Mouse (Mus musculus): ENCODE measurements around the gene Serpina16. TPM values are rescaled to one million over a fixed set of nuclear protein-coding genes. Genes with fewer than 3 reads are reported as not detected.

Serpina16 gene
- 0.17 TPM in 1 of 2 replicates, not detected in the other for polyA plus RNA-seq (2015; fragmentation: Nextera tagmentation; extraction: Ambion mirVana)

- H3K27me3 ChIP-seq, result no peaks in the 10 kb centered on the region
Observed at GRCm38 (mm10) chr12:103676039-103676438, at the start of gene Serpina16. TSS of gene Serpina16 (minus strand) at chr12:103676139.

DNA sequence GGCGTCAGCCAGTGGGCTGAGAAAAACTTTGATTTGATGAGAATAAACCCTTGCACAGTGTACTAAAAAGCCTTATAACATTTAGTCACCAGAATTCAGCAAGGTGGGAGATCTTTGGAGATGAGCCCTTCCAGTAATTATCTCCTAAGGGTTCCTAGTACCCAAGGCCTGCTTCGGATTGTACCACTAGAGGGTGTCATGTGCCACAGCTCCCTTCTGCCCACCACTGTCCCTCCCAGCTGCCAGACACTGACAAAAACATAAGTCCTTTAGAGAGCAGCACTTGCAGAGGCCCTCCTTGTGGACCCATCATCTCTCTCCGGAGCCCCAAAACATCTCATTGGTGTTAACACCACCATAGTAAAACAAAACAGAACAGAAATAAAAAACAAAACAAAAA, 35.6 kb upstream of the Serpina16 start:
- H3K4me1 ChIP-seq (replicated peaks), result peaks cover 11% of the 10 kb centered on the region
- ATAC-seq (ENCODE audit: insufficient read depth), result no peak
- H3K4me2 ChIP-seq, result no peak overlapping the region

More at GRCm38 (mm10) chr12:103676039-103676438, at the start of gene Serpina16:
- H3K4me3 ChIP-seq (replicated peaks), result no peak within 1 kb of the TSS
- no peak within 1 kb of the TSS for H3K27ac ChIP-seq (replicated peaks)
- H3K36me3 ChIP-seq (replicated peaks), result no peaks in the 10 kb centered on the region
- H3K4me2 ChIP-seq, result no peak within 1 kb of the TSS
- H3K9me3 ChIP-seq (replicated peaks), result no peaks in the 10 kb centered on the region
- ATAC-seq (ENCODE audit: insufficient read depth), result no peak
- no peak within 1 kb of the TSS for H3K9ac ChIP-seq
- 79% methylated on average over 1 of the region's 1 CpGs for WGBS (ENCODE audit: insufficient replicate concordance)
- H3K4me1 ChIP-seq (replicated peaks), result peaks cover 7% of the 10 kb centered on the region; the same call in 1 of the 2 replicates

GRCm38 (mm10) chr12:103710405-103710804, 34.5 kb upstream of the Serpina16 start:
- Histone ChIP-seq H3K4me2 (no peak overlapping the region), H3K4me3 (replicated peaks) (no peak overlapping the region), H3K4me1 (replicated peaks) (peaks cover 11% of the 10 kb centered on the region), H3K36me3 (replicated peaks) (no peaks in the 10 kb centered on the region), H3K27ac (replicated peaks) (no peak overlapping the region), H3K27me3 (no peaks in the 10 kb centered on the region), H3K9ac (no peak overlapping the region), H3K9me3 (replicated peaks) (peaks cover 4% of the 10 kb centered on the region; the same call in 1 of the 2 replicates)
- WGBS (ENCODE audit: insufficient replicate concordance), result 48% methylated on average over 1 of the region's 1 CpGs
- no peak for ATAC-seq (ENCODE audit: insufficient read depth)

More for the DNA sequence above, 35.6 kb upstream of the Serpina16 start:
- H3K4me3 ChIP-seq (replicated peaks), result no peak overlapping the region
- no peak overlapping the region for H3K27ac ChIP-seq (replicated peaks)
- H3K27me3 ChIP-seq, result no peaks in the 10 kb centered on the region
- peaks cover 4% of the 10 kb centered on the region; the same call in 1 of the 2 replicates for H3K9me3 ChIP-seq (replicated peaks)
- H3K36me3 ChIP-seq (replicated peaks), result no peaks in the 10 kb centered on the region
- 55% methylated on average over 3 of the region's 3 CpGs for WGBS (ENCODE audit: insufficient replicate concordance)
- no peak overlapping the region for H3K9ac ChIP-seq

- Histone ChIP-seq H3K27me3 (no peaks in the 10 kb centered on the region), H3K9ac (no peak overlapping the region), H3K4me1 (replicated peaks) (peaks cover 16% of the 10 kb centered on the region), H3K27ac (replicated peaks) (peak overlapping the region; percentile 69), H3K9me3 (replicated peaks) (peaks cover 5% of the 10 kb centered on the region; the same call in 1 of the 2 replicates), H3K36me3 (replicated peaks) (no peaks in the 10 kb centered on the region), H3K4me3 (replicated peaks) (no peak overlapping the region), H3K4me2 (no peak overlapping the region)
- ATAC-seq (ENCODE audit: insufficient read depth), result peak; percentile 80
- WGBS (ENCODE audit: insufficient replicate concordance), result 39% methylated on average over 4 of the region's 4 CpGs
Observed at GRCm38 (mm10) chr12:103706113-103706512, 30.2 kb upstream of the Serpina16 start.

DNA sequence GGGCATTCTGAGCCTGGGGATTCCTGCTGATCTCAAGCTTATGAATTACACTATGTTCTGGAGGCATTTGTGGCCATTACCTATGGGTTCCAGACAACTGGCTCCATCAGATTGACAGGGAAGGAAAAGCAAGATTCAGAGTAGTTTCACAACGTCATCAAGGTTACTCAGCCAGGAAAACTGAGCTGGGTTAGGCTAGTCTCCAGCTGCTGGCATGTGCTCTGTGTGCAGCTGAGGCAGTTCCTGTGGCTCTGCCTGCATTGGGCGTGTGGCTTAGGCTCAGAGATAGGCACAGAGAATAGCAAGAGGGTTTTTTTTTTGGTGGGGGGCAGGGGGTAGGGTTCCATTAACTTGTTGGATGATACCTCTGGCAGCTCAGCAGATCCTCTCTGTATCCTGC, 29.6 kb upstream of the Serpina16 start:
- no peaks in the 10 kb centered on the region for H3K27me3 ChIP-seq
- peak overlapping the region; percentile 69 for H3K27ac ChIP-seq (replicated peaks)
- no peak; the same call in 1 of the 2 replicates for ATAC-seq (ENCODE audit: insufficient read depth)
- no peak overlapping the region for H3K9ac ChIP-seq
- WGBS (ENCODE audit: insufficient replicate concordance), result 33% methylated on average over 2 of the region's 2 CpGs
- H3K9me3 ChIP-seq (replicated peaks), result 0 out of 2 replicates have a peak, but pooled peaks cover 3% of the 10 kb centered on the region
- H3K4me2 ChIP-seq, result no peak overlapping the region
- peaks cover 16% of the 10 kb centered on the region for H3K4me1 ChIP-seq (replicated peaks)
- no peaks in the 10 kb centered on the region for H3K36me3 ChIP-seq (replicated peaks)
- no peak overlapping the region for H3K4me3 ChIP-seq (replicated peaks)

DNA sequence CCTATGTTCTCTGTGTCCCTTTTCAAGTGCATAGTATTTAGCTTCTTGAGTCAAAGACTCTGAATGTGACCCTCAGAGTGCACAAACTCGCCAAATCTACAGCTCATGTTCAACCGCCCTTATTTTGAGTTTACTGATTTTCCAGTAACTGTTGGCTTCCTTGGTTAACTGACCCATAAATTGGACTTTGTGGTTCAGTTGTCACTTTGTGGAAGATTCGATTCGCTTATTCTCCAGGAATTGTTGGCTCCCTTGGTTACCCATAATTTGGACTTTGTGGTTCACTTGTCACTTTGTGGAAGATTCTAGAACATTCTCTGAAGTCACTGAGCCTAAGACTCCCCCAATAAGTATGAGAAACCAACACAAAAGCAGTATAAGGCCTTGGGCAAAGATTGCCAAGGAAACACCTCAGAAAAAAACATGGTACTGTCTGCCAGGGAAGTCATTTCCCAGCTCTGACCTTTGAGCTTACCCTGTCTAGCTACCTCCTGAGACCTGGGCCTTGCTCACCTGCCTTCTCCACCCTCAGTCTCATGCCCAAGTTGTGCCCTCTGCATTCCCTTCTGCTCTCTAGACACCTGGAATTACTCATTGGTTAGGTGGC, 24.3 kb upstream of the Serpina16 start:
- Histone ChIP-seq H3K27me3 (no peaks in the 10 kb centered on the region), H3K36me3 (replicated peaks) (no peaks in the 10 kb centered on the region)
- no peak for ATAC-seq (ENCODE audit: insufficient read depth)

DNA sequence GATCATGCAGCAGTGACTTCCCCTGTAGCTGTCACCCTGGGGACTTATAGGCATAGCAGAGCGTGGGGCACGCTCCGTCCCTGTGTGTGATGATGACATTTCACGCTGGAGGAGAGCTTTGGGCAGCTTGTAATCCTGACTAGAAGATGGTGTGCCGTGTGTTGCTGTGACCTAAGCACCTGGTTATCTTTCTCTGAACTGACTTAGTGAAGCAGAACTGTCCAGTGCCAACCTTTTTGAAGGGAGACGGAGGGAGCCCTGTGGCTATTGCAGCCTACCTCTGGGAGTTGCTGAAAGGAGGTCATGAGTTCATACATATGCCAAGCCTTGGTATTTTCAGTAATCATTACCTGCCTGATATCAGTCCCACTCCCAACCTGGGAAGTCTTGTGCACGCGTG, 19.5 kb upstream of the Serpina16 start, which contains the start of gene Serpina1f:
Gene Serpina1f (minus strand): TSS at position 101 of the 400 bp plus-strand sequence.
- no peaks in the 10 kb centered on the region for H3K9me3 ChIP-seq (replicated peaks)
- no peak within 1 kb of the TSS for H3K9ac ChIP-seq
- no peak within 1 kb of the TSS for H3K4me3 ChIP-seq (replicated peaks)
- H3K4me2 ChIP-seq, result no peak within 1 kb of the TSS
- H3K36me3 ChIP-seq (replicated peaks), result no peaks in the 10 kb centered on the region
- 60% methylated on average over 8 of the region's 8 CpGs for WGBS (ENCODE audit: insufficient replicate concordance)
- ATAC-seq (ENCODE audit: insufficient read depth), result no peak
- H3K4me1 ChIP-seq (replicated peaks), result no peaks in the 10 kb centered on the region
- H3K27ac ChIP-seq (replicated peaks), result no peak within 1 kb of the TSS
- H3K27me3 ChIP-seq, result no peaks in the 10 kb centered on the region

More for the DNA sequence above, 24.3 kb upstream of the Serpina16 start:
- no peak overlapping the region for H3K27ac ChIP-seq (replicated peaks)
- H3K9me3 ChIP-seq (replicated peaks), result 0 out of 2 replicates have a peak, but pooled peaks cover 3% of the 10 kb centered on the region
- H3K4me2 ChIP-seq, result no peak overlapping the region
- H3K4me1 ChIP-seq (replicated peaks), result peaks cover 5% of the 10 kb centered on the region; the same call in 1 of the 2 replicates
- H3K4me3 ChIP-seq (replicated peaks), result no peak overlapping the region
- no peak overlapping the region for H3K9ac ChIP-seq
- WGBS (ENCODE audit: insufficient replicate concordance), result 55% methylated on average over 4 of the region's 4 CpGs

- H3K9ac ChIP-seq, result no peak overlapping the region
- no peak overlapping the region for H3K27ac ChIP-seq (replicated peaks)
- no peaks in the 10 kb centered on the region; the same call in 1 of the 2 replicates for H3K4me1 ChIP-seq (replicated peaks)
- no peaks in the 10 kb centered on the region for H3K36me3 ChIP-seq (replicated peaks)
- H3K4me3 ChIP-seq (replicated peaks), result no peak overlapping the region
- ATAC-seq (ENCODE audit: insufficient read depth), result no peak
- no peak overlapping the region for H3K4me2 ChIP-seq
- no peaks in the 10 kb centered on the region for H3K27me3 ChIP-seq
- 19% methylated on average over 3 of the region's 3 CpGs for WGBS (ENCODE audit: insufficient replicate concordance)
- no peaks in the 10 kb centered on the region for H3K9me3 ChIP-seq (replicated peaks)
Observed at GRCm38 (mm10) chr12:103688221-103688814, 12.4 kb upstream of the Serpina16 start.

DNA sequence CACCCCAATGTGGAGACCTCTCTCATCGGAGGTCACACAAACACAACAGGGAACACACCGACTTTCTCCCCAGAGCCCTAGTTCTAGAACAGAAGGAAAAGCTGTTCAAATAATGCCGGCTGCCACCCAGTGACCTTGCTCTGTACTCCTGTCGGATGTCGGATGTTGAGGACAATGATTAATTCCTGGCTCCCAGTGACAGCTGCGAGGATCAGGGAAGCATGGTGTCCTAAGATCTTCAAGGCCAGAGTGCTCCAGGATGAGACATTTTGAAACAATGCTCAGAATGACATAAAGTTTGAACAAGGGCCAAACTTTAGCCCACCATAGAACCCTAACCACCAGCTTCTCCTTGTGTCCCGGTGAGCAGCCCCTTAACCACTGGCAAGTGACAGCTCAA, 11.1 kb upstream of the Serpina16 start:
- Histone ChIP-seq H3K36me3 (replicated peaks) (no peaks in the 10 kb centered on the region), H3K4me3 (replicated peaks) (no peak overlapping the region), H3K9ac (no peak overlapping the region), H3K27me3 (no peaks in the 10 kb centered on the region), H3K4me1 (replicated peaks) (no peaks in the 10 kb centered on the region; the same call in 1 of the 2 replicates), H3K27ac (replicated peaks) (no peak overlapping the region), H3K9me3 (replicated peaks) (no peaks in the 10 kb centered on the region), H3K4me2 (no peak overlapping the region)
- ATAC-seq (ENCODE audit: insufficient read depth), result no peak
- 54% methylated on average over 7 of the region's 7 CpGs for WGBS (ENCODE audit: insufficient replicate concordance)

GRCm38 (mm10) chr12:103686050-103686449, 10.1 kb upstream of the Serpina16 start:
- no peak overlapping the region for H3K4me2 ChIP-seq
- H3K27me3 ChIP-seq, result no peaks in the 10 kb centered on the region
- peak overlapping the region; percentile 25 for H3K27ac ChIP-seq (replicated peaks)
- no peaks in the 10 kb centered on the region; the same call in 1 of the 2 replicates for H3K4me1 ChIP-seq (replicated peaks)
- no peak overlapping the region for H3K4me3 ChIP-seq (replicated peaks)
- no peak overlapping the region for H3K9ac ChIP-seq
- ATAC-seq (ENCODE audit: insufficient read depth), result no peak
- H3K9me3 ChIP-seq (replicated peaks), result no peaks in the 10 kb centered on the region
- H3K36me3 ChIP-seq (replicated peaks), result no peaks in the 10 kb centered on the region
- 45% methylated on average over 3 of the region's 3 CpGs for WGBS (ENCODE audit: insufficient replicate concordance)

GRCm38 (mm10) chr12:103685386-103685785, 9.4 kb upstream of the Serpina16 start:
- no peaks in the 10 kb centered on the region for H3K9me3 ChIP-seq (replicated peaks)

More at GRCm38 (mm10) chr12:103685386-103685785, 9.4 kb upstream of the Serpina16 start:
- no peaks in the 10 kb centered on the region for H3K36me3 ChIP-seq (replicated peaks)
- no peak overlapping the region for H3K4me2 ChIP-seq
- 40% methylated on average over 3 of the region's 3 CpGs for WGBS (ENCODE audit: insufficient replicate concordance)
- H3K4me3 ChIP-seq (replicated peaks), result no peak overlapping the region
- H3K27me3 ChIP-seq, result no peaks in the 10 kb centered on the region
- peaks cover 5% of the 10 kb centered on the region for H3K4me1 ChIP-seq (replicated peaks)
- peak overlapping the region; percentile 25; the same call in 1 of the 2 replicates for H3K27ac ChIP-seq (replicated peaks)
- peak; percentile 57 for ATAC-seq (ENCODE audit: insufficient read depth)
- no peak overlapping the region for H3K9ac ChIP-seq
